Mouse (Mus musculus) gastrocnemius, postnatal 36 days (tissue): ENCODE results near the gene Foxe3. TPM values are rescaled to one million over a fixed set of nuclear protein-coding genes. Genes with fewer than 3 reads are reported as not detected.

Experiments
- DNase-seq, 2 experiments: peaks; one replicate each; pipeline ENCODE4 v3.0.0; 2022
- intact Hi-C: fragments of 180-260 bp; cut with DNase I; formaldehyde crosslinking; loops from one replicate; pipeline ENCODE4 v1.15.1; 2025
- total RNA-seq, 2 experiments: library from RNA; stranded (reverse); gene quantifications; 2 replicates each; pipeline ENCODE4 v1.2.3; 2021

Foxe3 gene
- total RNA-seq, 2 experiments from 2014 or later, result not detected

- no peak for DNase-seq
- intact Hi-C loops, result no loop called here
These were observed 569 bp downstream of the Foxe3 start for GRCm38 (mm10) chr4:114924971-114925916.

GRCm38 (mm10) chr4:114917091-114917490 lies 8.7 kb downstream of the Foxe3 start:
- DNase-seq, result no peak
- intact Hi-C loops, result loop anchor here (1.0 kb wide), 1 partner anchor 30 kb away; no protein-coding TSS in a partner anchor

GRCm38 (mm10) chr4:114916056-114916455 lies 9.8 kb downstream of the Foxe3 start:
- DNase-seq, result no peak
- intact Hi-C loops, result no loop called here

GRCm38 (mm10) chr4:114913594-114913962 lies 12.2 kb downstream of the Foxe3 start:
- peak in 1 of 2 experiments; percentile 32 for DNase-seq
- intact Hi-C loops, result loop anchor here (5.0 kb wide), 1 partner anchor 246 kb away; no protein-coding TSS in a partner anchor

- no peak for DNase-seq
- intact Hi-C loops, result loop anchor here (5.0 kb wide), 1 partner anchor 246 kb away; no protein-coding TSS in a partner anchor
These were observed 12.9 kb downstream of the Foxe3 start for GRCm38 (mm10) chr4:114912705-114913593.

GRCm38 (mm10) chr4:114909602-114910484 lies 16.0 kb downstream of the Foxe3 start:
- DNase-seq, result no peak
- intact Hi-C loops, result loop anchor here (5.0 kb wide), 1 partner anchor 243 kb away; no protein-coding TSS in a partner anchor

GRCm38 (mm10) chr4:114908829-114909601 lies 16.8 kb downstream of the Foxe3 start, which contains the start of gene Foxd2:
Gene Foxd2, minus strand, starts transcription at chr4:114908873.
- DNase-seq, result peak; percentile 84 to 89
- intact Hi-C loops, result no loop called here

- intact Hi-C loops, result no loop called here
- peak in 1 of 2 experiments; percentile 34 for DNase-seq
These were observed 17.6 kb downstream of the Foxe3 start for GRCm38 (mm10) chr4:114907951-114908828.

GRCm38 (mm10) chr4:114907056-114907917 lies 18.5 kb downstream of the Foxe3 start:
- intact Hi-C loops, result no loop called here
- DNase-seq, result no peak

GRCm38 (mm10) chr4:114905969-114906680 lies 19.7 kb downstream of the Foxe3 start:
- intact Hi-C loops, result no loop called here
- no peak for DNase-seq

- intact Hi-C loops, result no loop called here
- DNase-seq, result no peak
These were observed 20.3 kb downstream of the Foxe3 start for GRCm38 (mm10) chr4:114905501-114905900.

- no peak for DNase-seq
- intact Hi-C loops, result no loop called here
These were observed 22.4 kb downstream of the Foxe3 start for GRCm38 (mm10) chr4:114903422-114903782.

GRCm38 (mm10) chr4:114902641-114903421 lies 23.0 kb downstream of the Foxe3 start:
- intact Hi-C loops, result no loop called here
- DNase-seq, result no peak

- DNase-seq, result no peak
- intact Hi-C loops, result no loop called here
These were observed 24.0 kb downstream of the Foxe3 start for GRCm38 (mm10) chr4:114901643-114902351.
